Mouse (Mus musculus) small intestine, adult 2 months (tissue): ENCODE data around the gene Prss42. TPM values are rescaled to one million over a fixed set of nuclear protein-coding genes. Genes with fewer than 3 reads are reported as not detected.

Experiments used
- H3K27ac ChIP-seq: fragments of 200-500 bp; 2 replicates; pipeline ENCODE4 v1.5.1; 2012; ENCODE audit warnings: low read depth, low read length, control low read depth, inconsistent platforms; ENCODE audit not compliant: insufficient read depth
- H3K27me3 ChIP-seq: fragments of 200-500 bp; 2 replicates; pipeline ENCODE4 v1.6.1; 2012; ENCODE audit warnings: mild to moderate bottlenecking, moderate library complexity, low read length, inconsistent platforms; ENCODE audit not compliant: control insufficient read depth, insufficient read depth
- H3K36me3 ChIP-seq: fragments of 200-500 bp; 2 replicates; pipeline ENCODE4 v1.6.1; 2012; ENCODE audit warnings: mild to moderate bottlenecking, low read length, control low read depth, inconsistent platforms; ENCODE audit not compliant: control insufficient read depth, insufficient read depth
- H3K4me1 ChIP-seq: fragments of 200-500 bp; 2 replicates; pipeline ENCODE4 v1.6.1; 2012; ENCODE audit warnings: low read length, inconsistent platforms, mixed read lengths; ENCODE audit not compliant: control insufficient read depth, insufficient read depth, insufficient read length
- H3K4me3 ChIP-seq: fragments of 200-500 bp; 2 replicates; pipeline ENCODE4 v1.5.1; 2012; ENCODE audit warnings: low read depth, mild to moderate bottlenecking, control low read depth, inconsistent platforms, low read length, moderate library complexity
- CTCF ChIP-seq: fragments of 200-500 bp; IDR thresholded peaks from 2 replicates; pipeline ENCODE4 v1.5.1; 2012; ENCODE audit warnings: low read depth, mild to moderate bottlenecking, control low read depth, inconsistent platforms, low read length, moderate library complexity, mixed read lengths; ENCODE audit not compliant: insufficient replicate concordance, insufficient read length; ENCODE audit errors: extremely low read depth
- POLR2A ChIP-seq: fragments of 200-500 bp; IDR thresholded peaks from 2 replicates; pipeline ENCODE4 v1.6.1; 2012; ENCODE audit warnings: low read depth, mild to moderate bottlenecking, control low read depth, inconsistent platforms, low read length, moderate library complexity
- whole genome bisulfite sequencing: fragments of 180-500 bp; shearing (Covaris S2); methylation state at CpG from one replicate; pipeline ENCODE4 v1.1.7; 2018; 5-methylcytosine and 5-hydroxymethylcytosine counted together
- polyA plus RNA-seq: library from polyadenylated mRNA; depleted of rRNA; stranded (reverse); fragments of >200 nt; gene quantifications from 2 replicates; pipeline ENCODE4 v1.2.3, GENCODE M21; 2012

Gene Prss42
- polyA plus RNA-seq, 1 experiment: not detected

DNA sequence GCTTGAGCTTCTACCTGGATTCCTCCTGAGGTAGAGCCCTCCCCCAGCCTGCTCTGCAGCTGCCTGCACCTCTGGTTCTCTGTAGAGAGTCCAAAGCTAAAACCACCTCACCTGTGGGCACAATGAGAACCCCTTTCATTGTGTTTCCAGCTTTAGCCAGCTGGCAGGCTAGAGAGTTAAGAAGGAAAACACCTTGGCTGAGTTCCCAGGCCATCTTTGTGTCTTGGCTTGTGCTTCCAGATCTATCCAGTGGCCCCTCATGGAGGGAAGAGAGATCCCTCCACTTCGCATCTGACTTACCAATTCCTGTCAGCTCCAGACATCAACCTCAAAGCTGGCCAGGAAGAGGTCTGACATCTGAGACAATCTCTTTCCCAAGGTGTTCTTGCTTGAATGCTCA, 19.9 kb upstream of the Prss42 start:
- no peak for TF ChIP-seq CTCF
- no peak for TF ChIP-seq POLR2A
- H3K36me3 ChIP-seq: no peaks in the 10 kb centered on the region
- H3K4me3 ChIP-seq: no peak overlapping the region
- H3K4me1 ChIP-seq: peaks cover 3% of the 10 kb centered on the region; the same call in 1 of the 2 replicates
- 68% methylated on average over 1 of the region's 1 CpGs for WGBS
- H3K27ac ChIP-seq: no peak overlapping the region
- H3K27me3 ChIP-seq: peaks cover 4% of the 10 kb centered on the region; the same call in 1 of the 2 replicates

GRCm38 (mm10) chr9:110778559-110778958, 19.4 kb upstream of the Prss42 start:
- 80% methylated on average over 7 of the region's 7 CpGs for WGBS
- Histone ChIP-seq H3K4me1 (peaks cover 3% of the 10 kb centered on the region; the same call in 1 of the 2 replicates), H3K36me3 (no peaks in the 10 kb centered on the region), H3K4me3 (no peak overlapping the region), H3K27me3 (peaks cover 4% of the 10 kb centered on the region; the same call in 1 of the 2 replicates), H3K27ac (no peak overlapping the region)
- TF ChIP-seq CTCF (no peak), POLR2A (no peak)

- H3K27me3 ChIP-seq: peaks cover 4% of the 10 kb centered on the region; the same call in 1 of the 2 replicates
- H3K27ac ChIP-seq: no peak overlapping the region
- H3K36me3 ChIP-seq: no peaks in the 10 kb centered on the region
- H3K4me3 ChIP-seq: no peak overlapping the region
- peaks cover 3% of the 10 kb centered on the region; the same call in 1 of the 2 replicates for H3K4me1 ChIP-seq
- TF ChIP-seq CTCF (no peak), POLR2A (no peak)
- WGBS: 67% methylated on average over 5 of the region's 5 CpGs
Observed at GRCm38 (mm10) chr9:110779242-110779913, 18.6 kb upstream of the Prss42 start.

DNA sequence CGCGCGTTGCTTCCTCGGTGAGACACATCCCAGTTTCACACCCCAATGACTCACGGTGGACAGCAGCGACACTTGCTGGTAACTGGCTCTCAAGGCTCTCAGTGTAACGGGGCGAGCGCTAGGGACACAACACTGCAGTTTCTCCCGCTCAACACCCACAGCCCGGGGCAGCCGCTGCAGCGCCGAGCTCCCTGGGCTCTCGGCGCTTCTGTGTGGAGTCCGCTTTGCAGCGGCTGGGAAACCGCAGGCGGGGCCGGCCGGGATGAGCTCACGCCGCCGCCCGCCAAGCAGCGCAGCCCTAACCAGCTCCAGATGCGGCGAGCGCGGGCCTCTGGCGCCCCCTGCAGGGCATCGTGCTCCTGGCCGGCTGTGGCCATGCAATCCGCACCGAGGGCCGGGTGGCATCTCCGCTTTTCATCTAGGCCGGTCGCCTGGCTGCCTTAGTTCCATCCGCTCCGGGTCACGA, 16.7 kb upstream of the Prss42 start:
- Histone ChIP-seq H3K4me3 (peak overlapping the region; percentile 60), H3K27me3 (peaks cover 4% of the 10 kb centered on the region; the same call in 1 of the 2 replicates), H3K36me3 (no peaks in the 10 kb centered on the region), H3K27ac (no peak overlapping the region), H3K4me1 (peaks cover 3% of the 10 kb centered on the region; the same call in 1 of the 2 replicates)
- under 1% methylated on average over 43 of the region's 43 CpGs for WGBS
- TF ChIP-seq CTCF: peak; percentile 84
- peak; percentile 28; the same call in 1 of the 2 replicates for TF ChIP-seq POLR2A

DNA sequence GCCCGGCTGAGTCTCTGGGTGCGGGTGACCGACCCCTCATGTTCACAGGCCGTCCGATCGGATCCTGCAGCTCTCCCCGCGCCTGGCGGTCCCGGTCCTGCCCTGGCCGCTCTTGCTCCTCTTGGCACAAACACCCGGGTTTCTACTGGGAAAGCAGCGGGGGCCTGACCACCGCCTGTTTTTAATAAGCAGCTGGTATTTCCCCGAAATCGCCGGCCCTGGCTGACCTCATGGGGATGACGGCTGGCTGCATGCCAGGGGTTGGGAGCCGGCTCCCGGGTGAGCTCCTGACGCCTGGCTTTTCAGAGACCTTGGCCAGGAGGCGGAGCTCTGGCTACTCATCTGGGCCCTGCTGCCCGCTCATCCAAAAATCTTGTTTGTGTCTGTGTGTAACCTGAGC, 16.2 kb upstream of the Prss42 start:
- no peak overlapping the region for H3K27ac ChIP-seq
- H3K36me3 ChIP-seq: no peaks in the 10 kb centered on the region
- H3K27me3 ChIP-seq: peaks cover 4% of the 10 kb centered on the region; the same call in 1 of the 2 replicates
- H3K4me3 ChIP-seq: peak overlapping the region; percentile 60
- H3K4me1 ChIP-seq: peaks cover 3% of the 10 kb centered on the region; the same call in 1 of the 2 replicates
- 2% methylated on average over 23 of the region's 23 CpGs for WGBS
- TF ChIP-seq POLR2A: no peak
- no peak for TF ChIP-seq CTCF

DNA sequence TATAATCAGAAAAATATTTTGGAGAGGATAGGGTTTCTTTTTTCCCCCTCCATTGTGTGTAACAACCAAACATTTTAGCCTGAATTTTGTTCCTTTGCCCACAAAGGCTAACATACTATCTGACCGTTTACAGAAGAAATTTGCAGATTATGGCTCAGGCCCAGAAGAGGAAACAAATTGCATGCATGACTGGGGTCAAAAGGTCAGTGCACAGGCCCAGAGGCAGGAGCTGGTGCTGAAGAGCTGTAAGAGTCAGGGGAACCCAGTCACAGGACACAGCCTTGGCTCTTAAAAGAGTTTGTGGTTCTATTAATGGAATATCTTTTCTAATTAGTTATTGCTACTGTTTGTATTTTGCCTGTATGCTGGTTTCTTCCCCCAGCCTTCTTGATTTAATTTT, 14.4 kb upstream of the Prss42 start:
- peaks cover 3% of the 10 kb centered on the region; the same call in 1 of the 2 replicates for H3K4me1 ChIP-seq
- no peak overlapping the region for H3K27ac ChIP-seq
- no peak overlapping the region for H3K4me3 ChIP-seq
- H3K27me3 ChIP-seq: peaks cover 4% of the 10 kb centered on the region; the same call in 1 of the 2 replicates
- no peaks in the 10 kb centered on the region for H3K36me3 ChIP-seq
- 13% methylated on average over 1 of the region's 1 CpGs for WGBS
- TF ChIP-seq POLR2A (no peak), CTCF (no peak)

DNA sequence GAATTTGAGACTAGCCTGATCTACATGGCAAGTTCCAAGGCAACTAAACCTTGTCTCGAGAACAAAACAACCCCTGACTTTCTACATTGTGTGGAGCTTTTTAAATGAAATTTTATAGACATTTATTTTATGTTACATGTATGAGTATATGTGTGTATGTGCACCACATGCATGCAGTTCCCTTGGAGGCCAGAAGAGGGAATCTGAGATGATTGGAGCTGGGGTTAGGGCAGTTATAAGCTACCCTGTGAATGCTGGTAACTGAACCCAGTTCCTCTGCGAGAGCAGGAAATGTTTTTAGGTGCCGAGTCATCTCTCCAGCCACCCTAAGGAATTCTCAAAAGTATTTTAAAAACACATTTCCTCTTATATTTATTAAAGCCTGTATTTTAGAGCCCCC, 9.8 kb upstream of the Prss42 start:
- no peaks in the 10 kb centered on the region for H3K36me3 ChIP-seq
- no peaks in the 10 kb centered on the region for H3K4me1 ChIP-seq
- no peak overlapping the region for H3K27ac ChIP-seq
- no peaks in the 10 kb centered on the region; the same call in 1 of the 2 replicates for H3K27me3 ChIP-seq
- 89% methylated on average over 3 of the region's 3 CpGs for WGBS
- H3K4me3 ChIP-seq: no peak overlapping the region
- TF ChIP-seq CTCF (no peak), POLR2A (no peak)
